Mouse (Mus musculus): ENCODE measurements at regions not wholly inside any gene's neighbourhood (a gene's known extent, or its start where the extent isn't known, plus 50 kb on each side); places are given as distances from the start of the nearest gene placed in this dataset.

- no peak for DNase-seq (ENCODE audit: low spot score in 2 of 2)
Measured at GRCm38 (mm10) chr1:190526046-190526445, 355.5 kb upstream of the Prox1 start.

- DNase-seq (ENCODE audit: low spot score in 2 of 2): no peak
Measured at GRCm38 (mm10) chr1:190500106-190500505, 329.6 kb upstream of the Prox1 start.

GRCm38 (mm10) chr1:190497474-190497873, 327.0 kb upstream of the Prox1 start:
- DNase-seq (ENCODE audit: low spot score in 2 of 2): no peak

GRCm38 (mm10) chr1:190495741-190496520, 325.4 kb upstream of the Prox1 start:
- DNase-seq (ENCODE audit: low spot score in 2 of 2): peak; percentile 51 to 61

GRCm38 (mm10) chr1:190486551-190487104, 316.1 kb upstream of the Prox1 start:
- DNase-seq (ENCODE audit: low spot score in 2 of 2): no peak

- no peak for DNase-seq (ENCODE audit: low spot score in 2 of 2)
Measured at GRCm38 (mm10) chr1:190483366-190483765, 312.9 kb upstream of the Prox1 start.

GRCm38 (mm10) chr1:190481071-190481470, 310.6 kb upstream of the Prox1 start:
- DNase-seq (ENCODE audit: low spot score in 2 of 2): no peak

GRCm38 (mm10) chr1:190480601-190481000, 310.1 kb upstream of the Prox1 start:
- DNase-seq (ENCODE audit: low spot score in 2 of 2): no peak

GRCm38 (mm10) chr1:190472761-190473160, 302.2 kb upstream of the Prox1 start:
- DNase-seq (ENCODE audit: low spot score in 2 of 2): no peak

GRCm38 (mm10) chr1:190470336-190470735, 299.8 kb upstream of the Prox1 start:
- DNase-seq (ENCODE audit: low spot score in 2 of 2): no peak

GRCm38 (mm10) chr1:190457541-190458061, 287.1 kb upstream of the Prox1 start:
- DNase-seq (ENCODE audit: low spot score in 2 of 2): no peak

GRCm38 (mm10) chr1:190453549-190453948, 283.0 kb upstream of the Prox1 start:
- no peak for DNase-seq (ENCODE audit: low spot score in 2 of 2)

GRCm38 (mm10) chr1:190452115-190452842, 281.8 kb upstream of the Prox1 start:
- DNase-seq (ENCODE audit: low spot score in 2 of 2): no peak

- no peak for DNase-seq (ENCODE audit: low spot score in 2 of 2)
Measured at GRCm38 (mm10) chr1:190448263-190448662, 277.7 kb upstream of the Prox1 start.

- no peak for DNase-seq (ENCODE audit: low spot score in 2 of 2)
Measured at GRCm38 (mm10) chr1:190447253-190447652, 276.7 kb upstream of the Prox1 start.

- no peak for DNase-seq (ENCODE audit: low spot score in 2 of 2)
Measured at GRCm38 (mm10) chr1:190446676-190447075, 276.2 kb upstream of the Prox1 start.

GRCm38 (mm10) chr1:190444366-190444765, 273.9 kb upstream of the Prox1 start:
- no peak for DNase-seq (ENCODE audit: low spot score in 2 of 2)

- DNase-seq (ENCODE audit: low spot score in 2 of 2): no peak
Measured at GRCm38 (mm10) chr1:190443234-190443633, 272.7 kb upstream of the Prox1 start.

- no peak for DNase-seq (ENCODE audit: low spot score in 2 of 2)
Measured at GRCm38 (mm10) chr1:190442166-190442565, 271.7 kb upstream of the Prox1 start.

GRCm38 (mm10) chr1:190438789-190439188, 268.3 kb upstream of the Prox1 start:
- no peak for DNase-seq (ENCODE audit: low spot score in 2 of 2)

GRCm38 (mm10) chr1:190422874-190423273, 252.4 kb upstream of the Prox1 start:
- DNase-seq (ENCODE audit: low spot score in 2 of 2): no peak

- peak; percentile 35 to 43 for DNase-seq (ENCODE audit: low spot score in 2 of 2)
Measured at GRCm38 (mm10) chr1:190419709-190420108, 249.2 kb upstream of the Prox1 start.

All from layer of hippocampus, postnatal 10 days (tissue).